ENCODE assay signal across 16 mouse cellular contexts in the genomic region with DNA sequence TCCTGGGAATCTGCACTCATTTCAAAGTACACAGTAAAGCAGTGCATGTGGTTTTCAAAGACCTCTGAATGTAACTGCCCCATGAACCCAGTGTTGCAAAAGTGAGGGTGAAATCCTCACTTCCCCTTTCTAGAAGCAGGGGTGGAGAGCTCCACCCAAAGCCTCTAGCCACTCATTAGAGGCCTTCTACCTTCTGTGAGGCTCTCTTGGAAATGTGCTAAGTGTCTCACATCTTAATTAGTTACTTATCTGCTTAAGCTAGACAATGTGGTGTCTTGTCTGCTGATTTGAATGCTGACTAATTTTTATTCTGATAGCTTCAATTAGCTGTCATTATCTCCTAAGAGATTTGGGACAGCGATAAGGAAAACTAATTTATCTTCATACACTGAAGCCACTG. TPM values are rescaled to one million over a fixed set of nuclear protein-coding genes. Genes with fewer than 3 reads are reported as not detected.
DNase-seq lines count a peak whose midpoint lies in the region; ATAC-seq lines count a peak whose summit lies in the region.
"Had no signal": no experiment of that assay in that cellular context is flagged by ENCODE, and none has a peak within 500 bp of the region (broad histone marks: within the 10 kb centered on the region; RNA-seq: fewer than 3 reads in every experiment).

No protein-coding gene starts in this region.

- H3K27ac ChIP-seq in hindbrain, embryonic 15.5 days (replicated peaks) = no peak overlapping the region
- no peak overlapping the region for H3K27ac ChIP-seq in hindbrain, embryonic 14.5 days
- H3K27ac ChIP-seq in midbrain, embryonic 11.5 days (ENCODE audit: low read depth, low read length) = no peak overlapping the region
- no peak overlapping the region for H3K27ac ChIP-seq in midbrain, embryonic 14.5 days (replicated peaks; ENCODE audit: low read depth, low read length)
- no peak overlapping the region for H3K27ac ChIP-seq in forebrain, embryonic 11.5 days (ENCODE audit: low read depth, low read length)
- H3K27ac ChIP-seq: forebrain, embryonic 13.5 days; midbrain, embryonic 15.5 days had no signal

- ATAC-seq in hindbrain, embryonic 15.5 days (ENCODE audit: low FRiP score, low read depth) = peak; percentile 38; the same call in 1 of the 2 replicates
- no peak for ATAC-seq in hindbrain, embryonic 14.5 days (ENCODE audit: low FRiP score)
- ATAC-seq in midbrain, embryonic 11.5 days (ENCODE audit: low FRiP score) = no peak
- ATAC-seq in midbrain, embryonic 14.5 days (ENCODE audit: low FRiP score, low TSS enrichment) = no peak
- peak; percentile 99 for ATAC-seq in common myeloid progenitor, adult 5-6 weeks (replicated peaks; ENCODE audit: low read depth, poor library complexity, severe bottlenecking)
- ATAC-seq in monocyte, adult 5-6 weeks (replicated peaks; ENCODE audit: insufficient number of reproducible peaks, low FRiP score, low TSS enrichment, poor library complexity, severe bottlenecking) = peak; percentile 96
- ATAC-seq in forebrain, embryonic 11.5 days (replicated peaks; ENCODE audit: low FRiP score) = no peak
- ATAC-seq: forebrain, embryonic 13.5 days; midbrain, embryonic 15.5 days had no signal

- no peaks in the 10 kb centered on the region for H3K9me3 ChIP-seq in hindbrain, embryonic 15.5 days
- H3K9me3 ChIP-seq in hindbrain, embryonic 14.5 days (ENCODE audit: control insufficient read depth, low read length) = no peaks in the 10 kb centered on the region
- H3K9me3 ChIP-seq in midbrain, embryonic 11.5 days (ENCODE audit: control insufficient read depth, low read length) = no peaks in the 10 kb centered on the region
- no peaks in the 10 kb centered on the region for H3K9me3 ChIP-seq in midbrain, embryonic 14.5 days (ENCODE audit: control insufficient read depth, low read length)
- H3K9me3 ChIP-seq in forebrain, embryonic 11.5 days (ENCODE audit: control insufficient read depth, low read length) = no peaks in the 10 kb centered on the region
- H3K9me3 ChIP-seq: forebrain, embryonic 13.5 days; heart, embryonic 12.5 days; midbrain, embryonic 15.5 days had no signal

- H3K4me3 ChIP-seq in hindbrain, embryonic 15.5 days = no peak overlapping the region
- no peak overlapping the region for H3K4me3 ChIP-seq in hindbrain, embryonic 14.5 days (replicated peaks; ENCODE audit: low read length)
- H3K4me3 ChIP-seq in midbrain, embryonic 11.5 days (ENCODE audit: low read depth, low read length) = no peak overlapping the region
- no peak overlapping the region for H3K4me3 ChIP-seq in midbrain, embryonic 14.5 days (replicated peaks; ENCODE audit: low read depth, low read length)
- no peak overlapping the region for H3K4me3 ChIP-seq in forebrain, embryonic 11.5 days (ENCODE audit: low read depth, low read length)
- H3K4me3 ChIP-seq: forebrain, embryonic 13.5 days; heart, embryonic 12.5 days; midbrain, embryonic 15.5 days had no signal

- DNase-seq in hindbrain, embryonic 14.5 days (ENCODE audit: low spot score) = no peak
- DNase-seq in midbrain, embryonic 11.5 days (ENCODE audit: low spot score, missing footprints) = peak; percentile 17
- DNase-seq in midbrain, embryonic 14.5 days = no peak
- no peak for DNase-seq in forebrain, embryonic 11.5 days (ENCODE audit: low spot score)
- no peak for DNase-seq in embryo, embryonic 11 days
- DNase-seq: cerebellum, postnatal 10 days; kidney, adult 8-10 months; kidney, postnatal 36 days; right cerebral cortex, postnatal 4 days; thymus, adult 18-20 months had no signal

- H3K36me3 ChIP-seq in hindbrain, embryonic 15.5 days = no peaks in the 10 kb centered on the region
- no peaks in the 10 kb centered on the region for H3K36me3 ChIP-seq in hindbrain, embryonic 14.5 days (replicated peaks; ENCODE audit: control insufficient read depth, insufficient read depth)
- H3K36me3 ChIP-seq in midbrain, embryonic 11.5 days (ENCODE audit: control insufficient read depth, insufficient read depth, low read length) = no peaks in the 10 kb centered on the region
- no peaks in the 10 kb centered on the region for H3K36me3 ChIP-seq in midbrain, embryonic 14.5 days (ENCODE audit: control insufficient read depth, insufficient read depth, low read length)
- no peaks in the 10 kb centered on the region for H3K36me3 ChIP-seq in forebrain, embryonic 11.5 days (ENCODE audit: control insufficient read depth, insufficient read depth, low read length)
- H3K36me3 ChIP-seq: heart, embryonic 12.5 days; midbrain, embryonic 15.5 days had no signal

- 54% methylated on average over 1 of the region's 1 CpGs for WGBS in hindbrain, embryonic 15.5 days
- WGBS in hindbrain, embryonic 14.5 days = 60% methylated on average over 1 of the region's 1 CpGs
- WGBS in midbrain, embryonic 11.5 days = 100% methylated on average over 1 of the region's 1 CpGs
- WGBS in midbrain, embryonic 14.5 days = 79% methylated on average over 1 of the region's 1 CpGs
- 74% methylated on average over 1 of the region's 1 CpGs for WGBS in forebrain, embryonic 11.5 days

- no peak overlapping the region for H3K9ac ChIP-seq in hindbrain, embryonic 15.5 days
- H3K9ac ChIP-seq in hindbrain, embryonic 14.5 days = no peak overlapping the region
- no peak overlapping the region for H3K9ac ChIP-seq in midbrain, embryonic 11.5 days (ENCODE audit: low read length)
- no peak overlapping the region for H3K9ac ChIP-seq in midbrain, embryonic 14.5 days (replicated peaks; ENCODE audit: low read length)
- H3K9ac ChIP-seq in forebrain, embryonic 11.5 days (ENCODE audit: low read length) = no peak overlapping the region
- H3K9ac ChIP-seq: forebrain, embryonic 13.5 days; heart, embryonic 12.5 days; midbrain, embryonic 15.5 days had no signal

- H3K27me3 ChIP-seq in hindbrain, embryonic 15.5 days = no peaks in the 10 kb centered on the region
- H3K27me3 ChIP-seq in hindbrain, embryonic 14.5 days (ENCODE audit: control insufficient read depth, insufficient read depth, low read length) = no peaks in the 10 kb centered on the region
- H3K27me3 ChIP-seq in midbrain, embryonic 11.5 days (ENCODE audit: control insufficient read depth, insufficient read depth, low read length) = no peaks in the 10 kb centered on the region
- no peaks in the 10 kb centered on the region for H3K27me3 ChIP-seq in midbrain, embryonic 14.5 days (ENCODE audit: control insufficient read depth, insufficient read depth, low read length)
- H3K27me3 ChIP-seq in forebrain, embryonic 11.5 days (ENCODE audit: control insufficient read depth, insufficient read depth, low read length) = no peaks in the 10 kb centered on the region
- H3K27me3 ChIP-seq: forebrain, embryonic 13.5 days; heart, embryonic 12.5 days; midbrain, embryonic 15.5 days had no signal

- H3K4me1 ChIP-seq in hindbrain, embryonic 15.5 days (replicated peaks) = no peaks in the 10 kb centered on the region
- H3K4me1 ChIP-seq in hindbrain, embryonic 14.5 days (replicated peaks; ENCODE audit: control insufficient read depth, insufficient read depth, low read length) = no peaks in the 10 kb centered on the region
- no peaks in the 10 kb centered on the region for H3K4me1 ChIP-seq in midbrain, embryonic 11.5 days (ENCODE audit: control insufficient read depth, insufficient read depth, low read length)
- no peaks in the 10 kb centered on the region for H3K4me1 ChIP-seq in midbrain, embryonic 14.5 days (ENCODE audit: control insufficient read depth, insufficient read depth, low read length)
- no peaks in the 10 kb centered on the region for H3K4me1 ChIP-seq in forebrain, embryonic 11.5 days (replicated peaks; ENCODE audit: control insufficient read depth, insufficient read depth, low read length)
- H3K4me1 ChIP-seq: forebrain, embryonic 13.5 days; heart, embryonic 12.5 days; midbrain, embryonic 15.5 days had no signal

- no peak overlapping the region for H3K4me2 ChIP-seq in hindbrain, embryonic 15.5 days
- H3K4me2 ChIP-seq in hindbrain, embryonic 14.5 days (replicated peaks) = no peak overlapping the region
- no peak overlapping the region for H3K4me2 ChIP-seq in midbrain, embryonic 11.5 days
- H3K4me2 ChIP-seq in midbrain, embryonic 14.5 days (ENCODE audit: low read length) = no peak overlapping the region
- H3K4me2 ChIP-seq in forebrain, embryonic 11.5 days (ENCODE audit: low read depth, low read length, severe bottlenecking) = no peak overlapping the region
- H3K4me2 ChIP-seq: forebrain, embryonic 13.5 days; heart, embryonic 12.5 days; midbrain, embryonic 15.5 days had no signal

RNA-seq across cellular contexts. Expression of a gene that starts 13.3 kb away (rescaled TPM):
- polyA plus RNA-seq in hindbrain, embryonic 15.5 days (2015; fragmentation: Nextera tagmentation; extraction: Ambion mirVana) = 25.4 and 25.8 TPM in 2 replicates
- polyA plus RNA-seq in hindbrain, embryonic 14.5 days (2014; fragmentation: Nextera tagmentation; extraction: Ambion mirVana) = 37.3 and 39.0 TPM in 2 replicates
- polyA plus RNA-seq in midbrain, embryonic 11.5 days (2014; fragmentation: Nextera tagmentation; extraction: Ambion mirVana) = 42.5 and 46.4 TPM in 2 replicates
- 31.0 and 46.5 TPM in 2 replicates for polyA plus RNA-seq in midbrain, embryonic 14.5 days (2014; fragmentation: Nextera tagmentation; extraction: Ambion mirVana)
- 80.0 and 88.7 TPM in 2 replicates for total RNA-seq in common myeloid progenitor, adult 5-6 weeks (2017)
- total RNA-seq in monocyte, adult 5-6 weeks (2017) = 56.5 to 67.3 TPM (median 57.6 TPM) in 3 replicates
- polyA plus RNA-seq in forebrain, embryonic 11.5 days (2014; fragmentation: Nextera tagmentation; extraction: Ambion mirVana) = 42.1 and 49.0 TPM in 2 replicates

Comparison
In these comparisons a context has a peak if more than half of its experiments do, and no peak if none do; other contexts are left out.
1. ATAC-seq: peak in hindbrain, embryonic 15.5 days (single experiment), common myeloid progenitor, adult 5-6 weeks (single experiment) and monocyte, adult 5-6 weeks (single experiment); none in hindbrain, embryonic 14.5 days (single experiment), midbrain, embryonic 11.5 days (single experiment), midbrain, embryonic 14.5 days (single experiment) and forebrain, embryonic 11.5 days (single experiment).